Mouse (Mus musculus) layer of hippocampus, adult 9-11 months (tissue): ENCODE measurements at regions not wholly inside any gene's neighbourhood (a gene's known extent, or its start where the extent isn't known, plus 50 kb on each side); places are given as distances from the start of the nearest gene placed in this dataset.

ENCODE experiments used
- DNase-seq: peaks from one replicate; pipeline ENCODE4 v3.0.0; 2022

GRCm38 (mm10) chr7:118042914-118043313 is 73.1 kb downstream of the Rps15a start:
- no peak for DNase-seq

- DNase-seq = peak; percentile 10
These were observed 76.1 kb downstream of the Rps15a start for GRCm38 (mm10) chr7:118039862-118040261.

GRCm38 (mm10) chr7:118037062-118037461 is 78.9 kb downstream of the Rps15a start:
- DNase-seq = no peak

- no peak for DNase-seq
These were observed 89.9 kb downstream of the Rps15a start for GRCm38 (mm10) chr7:118026106-118026526.

GRCm38 (mm10) chr7:118004620-118005019 is 111.4 kb downstream of the Rps15a start:
- no peak for DNase-seq

GRCm38 (mm10) chr7:118001881-118002280 is 114.1 kb downstream of the Rps15a start:
- DNase-seq = no peak

GRCm38 (mm10) chr7:118001121-118001520 is 114.9 kb downstream of the Rps15a start:
- DNase-seq = no peak

GRCm38 (mm10) chr7:117982177-117982576 is 133.8 kb downstream of the Rps15a start:
- DNase-seq = no peak

GRCm38 (mm10) chr7:117971176-117971575 is 144.8 kb downstream of the Rps15a start:
- no peak for DNase-seq

- no peak for DNase-seq
These were observed 172.6 kb downstream of the Rps15a start for GRCm38 (mm10) chr7:117943435-117943834.

- DNase-seq = no peak
These were observed 176.4 kb downstream of the Rps15a start for GRCm38 (mm10) chr7:117939618-117940017.

GRCm38 (mm10) chr7:117934908-117935307 is 181.1 kb downstream of the Rps15a start:
- peak; percentile 45 for DNase-seq

GRCm38 (mm10) chr7:117931234-117931895 is 184.6 kb downstream of the Rps15a start:
- DNase-seq = no peak

- DNase-seq = no peak
These were observed 185.6 kb downstream of the Rps15a start for GRCm38 (mm10) chr7:117930392-117930791.

- DNase-seq = no peak
These were observed 189.6 kb downstream of the Rps15a start for GRCm38 (mm10) chr7:117926396-117926795.

- peak; percentile 61 for DNase-seq
These were observed 193.7 kb downstream of the Rps15a start for GRCm38 (mm10) chr7:117922270-117922669.

GRCm38 (mm10) chr7:117918206-117918995 is 197.6 kb downstream of the Rps15a start:
- peak; percentile 61 for DNase-seq

- DNase-seq = no peak
These were observed 199.1 kb downstream of the Rps15a start for GRCm38 (mm10) chr7:117916915-117917314.

GRCm38 (mm10) chr7:117912453-117912852 is 203.5 kb downstream of the Rps15a start:
- no peak for DNase-seq

GRCm38 (mm10) chr7:117911062-117911461 is 204.9 kb downstream of the Rps15a start:
- DNase-seq = no peak

- DNase-seq = no peak
These were observed 219.5 kb downstream of the Rps15a start for GRCm38 (mm10) chr7:117896528-117896927.

GRCm38 (mm10) chr7:117887288-117887687 is 228.7 kb downstream of the Rps15a start:
- peak; percentile 16 for DNase-seq

GRCm38 (mm10) chr7:117882803-117883202 is 233.2 kb downstream of the Rps15a start:
- DNase-seq = peak; percentile 63

- DNase-seq = no peak
These were observed 237.1 kb downstream of the Rps15a start for GRCm38 (mm10) chr7:117878903-117879302.
